Mouse (Mus musculus) CD8-positive naive resting alpha-beta T cell, adult 2 months (primary cell): Measurements from ENCODE around the gene Adgb.

Experiments used
- DNase-seq, 2 experiments: peaks; one replicate each; pipeline ENCODE4 v3.0.0; 2022; ENCODE audit warnings: low read depth in 2 of 2, low spot score in 2 of 2

Gene Adgb

GRCm38 (mm10) chr10:10352184-10352583, 119.9 kb downstream of the Adgb start:
- no peak for DNase-seq

DNA sequence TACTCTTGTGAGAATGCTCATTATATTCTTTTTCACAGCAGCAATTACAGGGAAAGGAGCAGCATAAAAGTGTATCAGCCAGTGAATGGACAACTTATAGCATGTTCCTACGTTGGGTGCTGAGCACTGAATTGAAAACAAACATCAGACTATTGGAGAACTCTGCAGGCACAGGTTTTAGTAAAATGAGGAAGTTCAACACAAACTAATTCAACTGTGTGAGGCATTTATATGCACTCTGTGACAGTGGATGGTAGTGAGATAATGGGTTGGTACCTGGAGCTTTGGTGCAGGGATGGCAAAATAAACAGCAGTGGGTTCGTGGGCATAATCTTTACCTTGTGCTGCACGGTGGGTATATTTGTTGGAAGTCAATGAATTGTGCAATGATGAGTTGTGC, 121.6 kb downstream of the Adgb start:
- no peak for DNase-seq

DNA sequence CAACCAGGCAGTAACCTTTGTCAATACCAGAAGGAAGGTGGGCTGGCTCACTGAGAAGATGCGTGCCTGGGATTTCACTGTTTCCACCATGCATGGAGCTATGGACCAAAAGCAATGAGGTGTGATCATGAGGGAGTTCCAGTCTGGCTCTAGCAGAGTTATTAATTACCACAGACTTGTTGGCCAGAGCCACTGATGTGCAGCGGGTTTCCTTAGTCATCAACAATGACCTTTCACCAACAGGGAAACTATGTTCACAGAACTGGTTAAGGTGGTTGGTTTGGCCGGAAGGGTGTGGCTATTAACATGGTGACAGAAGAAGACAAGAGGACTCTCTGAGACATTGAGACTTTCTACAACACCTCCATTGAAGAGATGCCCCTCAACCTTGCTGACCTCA, 128.2 kb downstream of the Adgb start:
- no peak for DNase-seq

GRCm38 (mm10) chr10:10325560-10325959, 146.6 kb downstream of the Adgb start:
- no peak for DNase-seq

DNA sequence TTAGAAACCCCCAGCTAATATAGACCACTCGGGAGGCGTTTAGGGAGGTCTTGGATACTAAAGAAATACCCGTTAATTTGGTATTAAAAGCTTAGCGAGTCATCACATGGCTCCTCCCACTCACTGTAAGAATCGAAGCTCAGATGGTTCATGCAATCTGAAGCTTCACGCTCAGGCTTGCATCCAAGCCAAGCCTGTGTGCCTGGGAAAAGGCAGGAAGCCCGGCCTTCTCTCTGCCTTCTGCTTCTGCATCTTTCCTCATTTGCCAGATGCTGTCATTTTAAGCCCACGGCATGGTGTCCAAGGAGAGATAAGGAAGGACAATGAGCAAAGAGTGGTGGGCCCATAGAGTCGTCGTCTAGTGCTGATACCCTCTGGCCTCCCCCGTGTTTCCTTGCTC, 149.2 kb downstream of the Adgb start:
- no peak for DNase-seq

DNA sequence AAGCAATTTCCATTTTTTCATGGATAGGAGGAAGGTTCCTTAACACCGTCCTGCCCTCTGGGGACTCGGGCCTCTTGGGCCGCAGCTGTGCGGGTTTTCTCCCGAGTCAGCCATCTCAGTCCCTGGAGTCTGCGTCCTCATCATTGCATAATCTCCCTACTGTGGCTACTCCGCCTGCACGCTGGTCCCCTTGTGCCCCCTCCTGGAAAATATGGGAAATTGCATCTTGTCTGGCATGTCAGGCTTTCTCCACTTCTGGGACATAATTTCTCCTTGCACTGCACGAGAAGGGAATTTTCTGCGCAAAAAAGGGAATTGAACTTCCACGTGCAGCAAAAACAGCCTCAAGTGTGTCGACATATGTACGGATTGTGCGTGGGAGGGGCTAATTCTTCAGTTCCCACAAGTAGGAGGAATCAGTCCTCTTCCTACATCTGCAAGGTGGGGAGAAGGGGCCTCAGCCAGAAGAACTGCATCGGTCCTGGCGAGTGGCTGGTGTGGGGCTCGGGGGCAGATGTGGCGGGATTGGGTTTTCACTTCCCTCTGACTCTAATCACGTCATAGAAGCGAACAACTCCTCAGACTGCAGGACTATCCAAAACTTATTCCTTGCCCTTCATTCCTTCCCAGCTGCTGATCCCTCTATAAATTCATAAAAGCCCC, 150.9 kb downstream of the Adgb start:
- DNase-seq, result peak; percentile 14 to 34

DNA sequence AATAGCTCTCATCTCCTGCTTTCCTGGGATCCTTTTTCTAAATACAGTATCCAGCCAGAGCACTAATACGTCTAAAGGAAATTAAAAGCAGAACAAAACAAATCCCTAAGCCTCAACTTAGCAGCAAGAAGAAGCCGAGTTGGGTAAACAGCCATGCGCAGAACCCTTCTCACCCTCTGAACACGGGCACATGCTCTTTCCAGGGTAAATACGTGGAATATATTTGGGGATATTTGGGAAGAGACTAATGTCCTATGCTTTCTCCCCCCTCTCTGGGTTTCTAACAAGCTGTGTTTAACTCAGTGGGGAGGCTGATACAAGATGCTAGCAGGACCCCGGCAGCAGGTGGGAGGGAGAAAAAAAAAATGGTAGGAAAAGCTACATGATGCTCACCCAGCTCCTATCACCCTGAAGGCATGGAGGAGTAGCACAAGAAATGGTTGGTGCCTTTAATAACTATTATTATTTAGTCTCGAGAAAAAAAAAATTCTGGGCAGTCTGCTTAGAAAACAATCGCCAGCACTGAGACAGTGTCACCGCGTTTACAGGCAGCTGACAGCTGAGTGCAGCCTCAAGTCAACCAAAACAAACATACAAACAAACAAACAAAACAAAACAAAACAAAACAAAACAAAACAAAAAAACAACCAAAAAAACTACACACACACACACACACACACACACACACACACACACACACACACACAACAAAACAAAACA, 151.6 kb downstream of the Adgb start:
- no peak for DNase-seq

GRCm38 (mm10) chr10:10318086-10318485, 154.0 kb downstream of the Adgb start:
- DNase-seq, result no peak

GRCm38 (mm10) chr10:10315631-10316030, 156.5 kb downstream of the Adgb start:
- no peak for DNase-seq

GRCm38 (mm10) chr10:10314521-10314920, 157.6 kb downstream of the Adgb start:
- no peak for DNase-seq

GRCm38 (mm10) chr10:10309877-10310426, 162.2 kb downstream of the Adgb start:
- no peak for DNase-seq

DNA sequence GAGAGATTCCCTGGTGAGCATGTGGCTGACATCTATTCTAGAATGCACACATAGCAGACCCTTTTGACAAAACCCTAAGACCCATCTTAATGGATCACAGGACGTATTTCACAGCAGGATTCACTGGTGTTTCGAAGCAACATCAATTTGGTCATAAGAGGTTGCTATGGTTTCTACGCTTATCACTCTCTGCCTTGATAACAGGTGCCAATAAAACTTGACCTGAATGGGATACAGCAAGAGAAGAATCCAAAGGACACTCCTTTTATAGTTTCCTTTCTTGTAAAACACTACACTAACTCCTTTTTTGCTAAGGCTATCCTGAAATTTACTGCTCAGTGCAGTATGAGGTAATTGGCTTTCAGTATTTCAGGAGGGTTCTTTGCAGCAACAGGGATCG, 163.1 kb downstream of the Adgb start:
- DNase-seq, result no peak

GRCm38 (mm10) chr10:10307384-10307783, 164.7 kb downstream of the Adgb start:
- DNase-seq, result peak; percentile 6 to 35

GRCm38 (mm10) chr10:10304370-10304769, 167.8 kb downstream of the Adgb start:
- no peak for DNase-seq

DNA sequence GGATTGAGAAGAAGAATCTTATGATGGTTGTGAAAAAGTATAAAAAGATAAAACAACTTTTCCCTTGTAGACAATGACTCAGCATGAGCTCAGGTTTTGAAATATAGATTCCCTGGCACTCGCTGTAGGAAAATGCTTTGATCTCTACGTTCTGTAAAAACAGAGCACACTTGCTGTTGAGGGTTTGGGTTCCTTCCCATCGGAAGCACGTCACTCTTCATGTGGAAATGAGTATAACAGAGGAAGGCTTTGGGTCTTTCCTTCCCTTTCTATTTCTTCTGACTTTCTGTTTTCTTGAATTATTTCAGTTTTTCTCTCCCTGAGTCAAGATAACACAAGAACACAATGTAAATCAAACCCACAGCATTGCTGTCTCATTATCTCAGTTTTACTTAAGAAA, 170.4 kb downstream of the Adgb start:
- no peak for DNase-seq

DNA sequence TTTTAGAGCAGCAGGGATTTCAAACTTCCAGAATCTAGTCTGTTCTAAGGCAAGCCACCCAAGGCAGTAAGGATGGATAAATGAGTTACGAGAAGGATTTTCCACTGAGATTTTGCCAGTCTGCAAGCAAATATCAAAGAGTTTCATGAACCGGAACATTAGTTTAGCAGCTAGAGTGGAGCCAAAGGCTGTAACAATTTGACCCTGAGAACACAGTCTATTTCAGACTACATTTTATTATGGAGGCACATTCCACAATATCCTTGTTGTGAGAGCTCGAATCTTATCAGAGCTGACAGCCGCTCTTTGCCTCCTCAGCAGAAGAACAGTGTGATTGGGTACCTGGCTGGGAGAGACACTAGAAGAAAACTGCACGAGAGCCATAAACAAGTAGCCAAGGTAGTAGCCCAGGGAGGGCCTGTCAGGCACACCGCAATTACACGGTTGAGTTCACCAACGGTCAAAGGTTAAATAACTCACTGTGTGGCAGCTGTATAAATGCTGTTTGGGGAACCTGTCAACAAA, 171.1 kb downstream of the Adgb start:
- no peak for DNase-seq

GRCm38 (mm10) chr10:10299987-10300386, 172.1 kb downstream of the Adgb start:
- no peak for DNase-seq

GRCm38 (mm10) chr10:10287221-10287867, 184.8 kb downstream of the Adgb start:
- no peak for DNase-seq
